Mouse (Mus musculus): ENCODE results near the gene Ms4a18.
"Not testable (repeated sequence)": the region's sequence is repeated elsewhere in the genome, so short reads cannot be mapped to it uniquely, and the experiment has no call there.

The Ms4a18 gene

GRCm38 (mm10) chr19:11017891-11018290 is at the start of gene Ms4a18:
TSS of gene Ms4a18 (minus strand) at chr19:11018031.
- no peak for DNase-seq (ENCODE audit: low read depth, low spot score)

DNA sequence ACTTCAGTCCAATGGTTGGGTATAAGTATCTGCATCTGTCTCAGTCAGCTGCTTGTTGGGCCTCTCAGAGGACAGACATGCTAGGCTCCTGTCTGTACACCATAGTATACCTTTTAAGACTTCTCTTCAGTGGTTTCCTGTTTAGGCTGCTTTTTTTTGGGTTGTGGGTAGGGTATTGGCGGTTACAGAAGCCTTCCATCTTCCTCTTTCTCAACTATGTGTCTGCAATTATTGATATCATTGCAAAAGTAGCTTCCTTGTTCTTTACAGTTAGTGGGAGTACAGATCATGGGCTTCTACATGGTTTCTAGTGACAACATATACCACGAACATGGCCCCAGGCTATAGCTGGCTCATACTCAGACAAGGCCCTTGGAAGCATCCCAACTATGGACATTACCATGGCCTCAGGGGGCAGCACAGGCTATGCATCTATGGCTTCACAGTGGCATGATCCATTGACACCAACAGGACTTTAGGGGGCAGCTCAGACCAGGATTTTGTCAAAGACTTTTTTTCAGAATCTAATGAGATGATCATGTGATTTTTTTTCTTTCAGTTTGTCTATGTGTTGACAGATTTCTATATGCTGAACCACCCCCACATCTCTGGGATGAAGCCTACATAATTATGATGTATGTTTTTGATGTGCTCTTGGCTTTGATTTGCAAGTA is 47.5 kb upstream of the Ms4a18 start:
- DNase-seq (ENCODE audit: low read depth, low spot score) = no peak

DNA sequence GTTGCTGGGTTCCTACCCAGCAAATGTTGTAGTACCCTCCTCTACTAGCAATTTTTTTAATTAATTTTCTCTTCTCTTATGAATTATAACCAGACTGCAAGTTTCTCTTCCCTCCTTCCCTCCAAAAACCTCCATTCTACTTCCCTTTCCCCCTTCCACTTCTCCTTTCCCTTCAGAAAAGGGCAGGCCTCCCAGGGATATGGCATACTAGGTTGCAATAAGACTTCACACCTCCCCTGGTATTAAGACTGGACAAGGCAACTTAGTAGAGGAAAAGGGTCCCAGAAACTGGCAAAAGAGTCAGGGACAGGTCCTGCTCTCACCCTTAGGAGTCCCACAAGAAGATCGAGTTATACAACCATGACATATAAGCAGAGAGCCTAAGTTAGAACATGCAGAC is 43.1 kb upstream of the Ms4a18 start:
- no peak for DNase-seq (ENCODE audit: low read depth, low spot score)

GRCm38 (mm10) chr19:11059967-11060366 is 42.1 kb upstream of the Ms4a18 start:
- no peak for DNase-seq (ENCODE audit: low read depth, low spot score)

DNA sequence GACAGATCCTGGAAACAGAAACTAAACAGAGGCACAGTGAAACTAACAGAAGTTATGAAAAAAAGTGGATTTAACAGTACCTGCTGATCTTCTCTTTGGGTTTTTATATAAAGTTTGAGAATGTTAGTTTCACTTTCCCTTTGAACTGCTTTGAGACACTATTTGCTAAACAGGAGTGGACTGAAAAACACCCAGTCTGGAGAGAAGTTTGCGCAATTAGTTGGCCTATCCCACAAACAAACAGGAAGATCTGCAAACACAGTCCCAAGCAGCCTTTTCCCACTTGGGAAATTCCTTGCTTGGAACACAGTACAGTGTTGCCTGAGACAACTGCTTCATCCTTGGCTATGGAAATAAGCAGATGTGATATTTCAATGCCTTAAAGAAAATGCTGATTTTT is 37.9 kb upstream of the Ms4a18 start:
- DNase-seq (ENCODE audit: low read depth, low spot score) = not testable (repeated sequence)

- no peak for DNase-seq (ENCODE audit: low read depth, low spot score)
Observed at GRCm38 (mm10) chr19:11053277-11053676, 35.4 kb upstream of the Ms4a18 start.

GRCm38 (mm10) chr19:11052877-11053276 is 35.0 kb upstream of the Ms4a18 start:
- DNase-seq (ENCODE audit: low read depth, low spot score) = no peak

- DNase-seq (ENCODE audit: low read depth, low spot score) = no peak
Observed at GRCm38 (mm10) chr19:11050286-11050685, 32.5 kb upstream of the Ms4a18 start.

GRCm38 (mm10) chr19:11049426-11049825 is 31.6 kb upstream of the Ms4a18 start:
- no peak for DNase-seq (ENCODE audit: low read depth, low spot score)

DNA sequence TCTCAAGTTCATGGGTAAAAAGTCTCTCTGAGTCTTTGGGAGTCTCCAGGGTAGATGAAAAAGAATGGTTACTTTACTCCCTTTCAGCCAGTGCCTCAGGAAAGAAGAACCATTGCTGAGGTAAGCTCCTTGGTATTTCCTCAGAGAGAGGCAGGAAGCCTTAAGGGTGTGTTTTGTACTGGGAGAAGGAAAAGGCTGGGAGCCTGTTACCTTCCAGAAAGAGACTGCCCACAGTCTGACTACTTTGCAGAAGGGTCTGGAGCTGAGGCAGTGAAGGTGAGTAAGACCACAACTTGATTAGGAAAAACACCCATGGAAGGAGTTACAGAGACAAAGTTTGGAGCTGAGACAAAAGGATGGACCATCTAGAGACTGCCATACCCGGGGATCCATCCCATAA is 30.7 kb upstream of the Ms4a18 start:
- no peak for DNase-seq (ENCODE audit: low read depth, low spot score)

DNA sequence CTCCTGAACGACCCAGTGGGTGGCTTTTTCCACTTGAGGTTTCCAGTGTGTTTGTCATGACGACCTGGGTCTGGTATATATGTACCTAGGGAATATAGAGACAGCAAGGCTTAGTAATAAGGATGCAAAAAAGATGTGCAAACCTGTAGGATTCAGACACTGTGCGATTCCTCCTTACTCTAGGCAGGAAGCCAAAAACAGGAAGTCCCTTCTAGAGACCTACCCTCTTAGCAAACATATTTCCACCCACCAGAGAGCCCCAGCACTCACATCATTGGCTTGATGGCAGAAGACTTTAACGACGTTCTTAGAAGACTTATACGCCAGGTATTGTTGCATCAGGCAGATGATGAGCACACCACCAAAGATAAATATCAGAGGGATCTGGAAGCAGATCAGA is 30.2 kb upstream of the Ms4a18 start:
- no peak for DNase-seq (ENCODE audit: low read depth, low spot score)

DNA sequence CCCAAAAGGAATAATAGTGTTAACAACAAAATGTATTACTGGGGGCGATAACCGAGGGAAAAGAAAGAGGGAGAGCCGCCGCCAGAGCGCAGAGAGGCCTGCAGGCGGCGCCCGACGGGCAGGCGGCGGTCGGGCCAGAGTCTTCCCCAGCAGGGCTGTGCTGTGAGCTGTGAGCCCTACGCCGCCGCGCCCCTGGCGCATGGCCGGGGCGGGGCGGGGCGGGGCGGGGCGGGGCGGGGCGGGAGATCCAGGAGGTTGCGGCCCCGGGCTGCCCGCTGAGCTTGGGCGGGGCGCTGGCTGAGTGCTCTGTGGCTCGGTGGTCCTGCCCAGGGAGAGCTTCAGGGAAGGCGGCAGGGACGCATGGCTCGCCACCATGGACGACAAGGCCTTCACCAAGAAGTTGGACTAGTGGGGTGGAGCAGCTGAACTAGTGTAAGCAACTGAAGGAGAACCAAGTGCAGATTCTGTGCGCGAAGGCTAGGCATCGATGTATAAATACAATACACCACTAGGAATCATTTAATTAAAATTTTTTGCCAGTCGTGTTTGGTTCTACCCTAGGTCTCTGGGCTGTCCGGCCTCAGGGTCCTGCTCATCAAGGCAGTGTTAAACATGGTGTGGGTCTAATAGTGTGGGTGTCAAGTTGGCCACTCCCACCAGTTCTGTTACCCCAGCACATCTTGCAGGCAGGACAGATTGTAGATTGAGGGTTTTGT is 27.3 kb upstream of the Ms4a18 start:
- peak; percentile 49 for DNase-seq (ENCODE audit: low read depth, low spot score)

GRCm38 (mm10) chr19:11044671-11044995 is 26.8 kb upstream of the Ms4a18 start:
- DNase-seq (ENCODE audit: low read depth, low spot score) = no peak

- DNase-seq (ENCODE audit: low read depth, low spot score) = no peak
Observed at GRCm38 (mm10) chr19:11037570-11037969, 19.7 kb upstream of the Ms4a18 start.

DNA sequence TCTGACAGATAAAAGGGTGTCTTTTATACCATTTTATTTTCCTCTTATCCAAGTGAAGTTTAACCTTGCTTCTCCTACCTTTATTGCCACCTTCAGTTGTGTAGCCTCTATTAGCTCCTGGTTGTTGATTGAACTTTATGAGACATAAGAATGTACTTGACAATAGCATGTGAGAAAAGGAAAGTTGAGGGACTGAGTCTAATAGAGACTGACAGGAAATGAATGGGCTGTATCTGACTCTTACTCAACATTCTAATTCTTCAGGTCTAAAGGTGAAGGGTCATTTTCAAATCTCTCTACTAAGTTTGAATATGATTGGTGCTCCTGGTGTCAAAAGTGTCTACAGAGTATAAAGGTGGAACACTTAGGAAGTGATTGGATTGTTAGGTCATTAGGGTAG is 4.6 kb upstream of the Ms4a18 start:
- no peak for DNase-seq (ENCODE audit: low read depth, low spot score)

GRCm38 (mm10) chr19:11017251-11017650 is 580 bp downstream of the Ms4a18 start:
- DNase-seq (ENCODE audit: low read depth, low spot score) = no peak

DNA sequence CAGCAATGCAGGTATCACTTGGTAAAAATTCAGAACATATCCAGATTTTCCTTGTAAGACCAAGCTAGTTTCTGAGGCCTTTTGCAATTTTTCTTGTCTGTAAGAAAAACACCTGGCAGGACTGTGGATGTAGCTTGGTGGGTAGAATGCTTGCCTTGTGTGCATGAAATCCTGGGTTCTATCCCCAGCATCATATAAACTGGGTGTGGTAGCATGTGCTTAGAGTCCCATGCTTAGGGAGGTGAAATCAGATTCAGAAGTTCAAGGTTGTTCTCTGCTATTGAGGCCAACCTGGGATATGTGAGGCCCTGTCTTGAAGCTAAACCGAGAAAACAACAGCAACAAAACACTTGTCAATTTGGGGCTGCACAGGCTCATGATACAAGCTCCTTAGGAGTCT is 1.8 kb downstream of the Ms4a18 start:
- no peak for DNase-seq (ENCODE audit: low read depth, low spot score)

- DNase-seq (ENCODE audit: low read depth, low spot score) = no peak
Observed at GRCm38 (mm10) chr19:11015468-11015867, 2.4 kb downstream of the Ms4a18 start.

- DNase-seq (ENCODE audit: low read depth, low spot score) = no peak
Observed at GRCm38 (mm10) chr19:10993150-10993549, 24.7 kb downstream of the Ms4a18 start, which contains the start of gene Ms4a15. TSS of gene Ms4a15 (minus strand) at chr19:10993250.

- no peak for DNase-seq (ENCODE audit: low read depth, low spot score)
Observed at GRCm38 (mm10) chr19:10991911-10992310, 25.9 kb downstream of the Ms4a18 start.

GRCm38 (mm10) chr19:10990751-10991150 is 27.1 kb downstream of the Ms4a18 start:
- no peak for DNase-seq (ENCODE audit: low read depth, low spot score)

DNA sequence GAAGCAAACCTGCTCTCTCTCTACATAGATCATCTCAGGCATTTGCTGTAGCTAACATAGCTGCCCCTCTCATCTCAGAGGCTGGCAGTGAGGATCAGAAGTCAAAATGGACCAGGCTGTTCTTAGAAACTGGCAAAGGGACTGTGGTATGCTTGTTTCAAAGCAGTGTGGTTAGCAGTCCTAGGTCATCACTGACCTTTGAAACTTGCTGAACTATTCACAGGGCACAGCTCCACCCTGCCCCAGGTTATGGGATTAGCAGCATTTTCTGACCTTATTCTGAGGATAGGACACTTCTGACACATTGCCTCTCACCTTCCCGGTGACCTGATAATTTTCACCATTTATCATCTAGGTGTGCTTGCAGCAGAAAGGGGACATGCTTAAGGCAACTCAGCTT is 29.3 kb downstream of the Ms4a18 start:
- DNase-seq (ENCODE audit: low read depth, low spot score) = no peak

- no peak for DNase-seq (ENCODE audit: low read depth, low spot score)
Observed at GRCm38 (mm10) chr19:10985889-10986288, 31.9 kb downstream of the Ms4a18 start.
